Mouse (Mus musculus) megakaryocyte, embryonic 14.5 days (primary cell): Measurements from ENCODE around the gene Ppp2r3a. TPM values are rescaled to one million over a fixed set of nuclear protein-coding genes. Genes with fewer than 3 reads are reported as not detected.

Source experiments
- H3K27me3 ChIP-seq: replicated peaks from 2 replicates; pipeline ENCODE3; 2012; ENCODE audit warnings: inconsistent platforms
- H3K36me3 ChIP-seq: replicated peaks from 2 replicates; pipeline ENCODE3; 2012; ENCODE audit warnings: low read length, inconsistent platforms, mixed read lengths
- H3K4me1 ChIP-seq: 2 replicates; pipeline ENCODE4 v1.6.1; 2012; ENCODE audit warnings: inconsistent platforms
- H3K4me3 ChIP-seq: replicated peaks from 2 replicates; pipeline ENCODE3; 2012; ENCODE audit warnings: moderate library complexity, mild to moderate bottlenecking, inconsistent platforms
- H3K9me3 ChIP-seq: 2 replicates; pipeline ENCODE4 v1.6.1; 2012; ENCODE audit warnings: inconsistent platforms
- FLI1 ChIP-seq: IDR thresholded peaks from 2 replicates; pipeline ENCODE4 v1.6.1; 2012; ENCODE audit warnings: low read length, inconsistent platforms, mixed read lengths
- GATA1 ChIP-seq: IDR thresholded peaks from 3 replicates; pipeline ENCODE4 v1.6.1; 2012; ENCODE audit warnings: mixed read lengths, low read length, inconsistent platforms, borderline replicate concordance
- polyA plus RNA-seq: library from polyadenylated mRNA; stranded (reverse); fragments of >175 nt; gene quantifications from 2 replicates; pipeline ENCODE4 v1.2.3, GENCODE M21; 2012; ENCODE audit warnings: low replicate concordance; ENCODE audit not compliant: insufficient read depth

Gene Ppp2r3a
- polyA plus RNA-seq, 1 experiment = 0.26 TPM

DNA sequence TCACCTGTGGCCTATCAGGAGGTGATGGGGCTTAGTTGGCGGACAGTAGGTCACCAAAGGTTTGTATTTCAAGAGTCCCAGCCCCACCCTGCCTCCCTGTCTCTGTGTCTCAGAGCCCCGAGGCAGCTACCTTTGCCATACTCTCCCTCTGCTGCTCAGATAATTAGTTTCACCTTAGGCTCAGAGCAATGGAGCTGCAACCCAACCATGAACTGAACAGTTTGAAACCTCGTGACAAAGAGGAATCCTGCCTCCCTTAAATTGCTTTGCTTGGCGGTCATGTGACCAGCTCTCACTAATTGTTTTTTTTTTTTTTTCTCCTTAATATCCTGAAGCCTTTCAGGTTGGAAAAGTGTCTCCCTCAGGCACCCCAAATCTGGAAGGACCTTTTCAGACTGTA is 9.8 kb upstream of the Ppp2r3a start:
- Histone ChIP-seq H3K4me3 (no peak overlapping the region), H3K27me3 (peaks cover 1% of the 10 kb centered on the region), H3K36me3 (no peaks in the 10 kb centered on the region), H3K9me3 (no peaks in the 10 kb centered on the region), H3K4me1 (peaks cover 6% of the 10 kb centered on the region; the same call in 1 of the 2 replicates)
- no peak for TF ChIP-seq GATA1
- no peak for TF ChIP-seq FLI1

DNA sequence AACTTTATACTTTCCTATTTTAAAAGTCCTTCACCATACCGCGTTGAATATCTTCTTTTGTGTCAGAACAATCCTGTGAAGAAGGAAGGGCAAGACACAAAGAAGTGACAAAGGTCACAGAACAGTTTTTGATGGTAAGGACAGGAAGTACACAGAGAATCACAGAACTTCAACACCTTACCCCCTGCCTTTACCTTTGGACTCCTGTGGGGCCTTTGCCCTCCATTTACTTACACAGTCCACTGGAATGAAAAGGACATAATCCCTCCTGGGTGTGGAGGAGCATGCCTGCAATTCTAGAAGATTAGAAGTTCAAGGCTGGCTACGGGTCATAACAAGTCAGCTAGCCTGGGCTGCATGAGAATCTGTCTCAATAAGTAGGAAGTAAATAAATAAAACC is 1.5 kb upstream of the Ppp2r3a start:
- TF ChIP-seq FLI1 (no peak), GATA1 (no peak)
- Histone ChIP-seq H3K36me3 (no peaks in the 10 kb centered on the region), H3K4me3 (no peak overlapping the region), H3K4me1 (peaks cover 19% of the 10 kb centered on the region), H3K9me3 (no peaks in the 10 kb centered on the region), H3K27me3 (no peaks in the 10 kb centered on the region)

DNA sequence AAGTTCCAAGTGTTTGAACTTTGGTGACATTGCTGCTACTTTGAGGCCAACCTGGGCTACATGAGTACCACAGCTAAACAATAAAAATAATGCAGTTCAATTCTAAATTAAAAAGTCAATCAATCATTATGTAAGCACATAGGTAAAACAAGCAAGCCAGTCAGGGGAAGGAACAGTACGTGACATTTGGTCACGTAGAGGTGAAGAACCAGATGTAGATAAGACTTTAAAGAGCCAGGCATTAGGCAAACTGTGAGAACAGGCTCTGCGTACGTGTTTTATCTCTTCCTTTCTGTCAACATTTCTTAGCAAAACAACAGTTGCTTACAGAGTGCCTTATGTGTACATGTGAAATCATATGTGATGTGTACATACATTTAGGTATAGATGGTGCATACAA is 946 bp upstream of the Ppp2r3a start:
- H3K4me1 ChIP-seq = peaks cover 21% of the 10 kb centered on the region
- TF ChIP-seq FLI1 (no peak), GATA1 (no peak)

DNA sequence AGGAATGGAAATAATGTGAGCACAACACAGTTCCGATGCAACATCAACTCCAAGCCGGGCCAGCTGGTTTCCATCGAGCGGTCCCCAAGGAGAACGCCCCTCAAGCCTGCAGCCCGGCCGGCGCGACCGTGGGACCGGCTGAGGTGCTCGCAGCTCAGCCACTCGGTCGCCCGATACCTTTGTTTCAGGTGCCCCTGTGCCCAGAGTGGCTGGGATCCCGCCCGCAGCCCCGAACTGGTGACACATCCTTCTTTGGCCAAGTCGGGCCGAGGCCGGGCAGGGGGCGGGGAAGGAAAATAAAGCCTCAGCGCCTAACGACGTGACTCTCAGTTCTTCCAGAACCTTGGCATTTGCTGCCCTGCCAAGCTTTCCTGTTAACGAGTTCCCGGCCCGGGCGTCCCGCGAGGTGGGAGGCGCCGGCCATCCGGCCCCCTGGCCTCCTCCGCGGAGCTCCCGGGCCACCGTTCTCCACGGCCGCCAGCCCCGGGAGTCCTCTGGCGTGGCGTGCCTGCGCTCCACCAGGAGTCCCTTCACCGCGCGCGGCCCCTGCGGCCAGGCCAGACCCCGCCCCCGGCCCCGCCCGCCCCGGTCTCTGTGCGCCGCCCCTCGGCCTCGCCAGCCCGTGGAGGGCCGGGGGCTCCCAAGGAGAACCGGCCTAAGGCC is 483 bp downstream of the Ppp2r3a start:
- Histone ChIP-seq H3K36me3 (no peaks in the 10 kb centered on the region), H3K27me3 (no peaks in the 10 kb centered on the region), H3K4me3 (peak overlapping the region; percentile 96), H3K9me3 (no peaks in the 10 kb centered on the region), H3K4me1 (peaks cover 23% of the 10 kb centered on the region)
- TF ChIP-seq GATA1 = no peak
- no peak for TF ChIP-seq FLI1

More for the DNA sequence above, 946 bp upstream of the Ppp2r3a start:
- Histone ChIP-seq H3K36me3 (no peaks in the 10 kb centered on the region), H3K4me3 (no peak overlapping the region), H3K9me3 (no peaks in the 10 kb centered on the region), H3K27me3 (no peaks in the 10 kb centered on the region)

DNA sequence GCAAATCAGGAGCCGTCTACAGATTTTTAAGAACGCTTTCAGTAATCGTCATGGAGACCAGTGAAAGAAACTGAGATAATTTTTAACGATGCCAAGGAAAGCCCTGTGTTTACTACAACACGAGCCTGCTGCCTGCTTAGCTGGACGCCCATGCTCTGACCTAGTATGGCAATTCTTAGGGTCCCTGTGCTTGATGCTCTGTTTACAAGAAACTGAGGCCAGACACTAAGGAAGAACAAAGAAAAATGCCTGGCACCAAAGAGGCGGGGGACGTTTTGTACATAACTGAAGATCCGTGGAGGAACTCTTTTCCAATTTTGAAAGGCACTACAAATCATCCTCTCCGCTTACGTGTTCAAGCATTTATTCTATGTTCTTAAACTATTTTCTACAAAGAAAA is 1.1 kb downstream of the Ppp2r3a start:
- no peaks in the 10 kb centered on the region for H3K36me3 ChIP-seq
- H3K4me1 ChIP-seq = peaks cover 23% of the 10 kb centered on the region
- no peaks in the 10 kb centered on the region for H3K27me3 ChIP-seq
- TF ChIP-seq FLI1 = no peak
- TF ChIP-seq GATA1 = no peak
- peak overlapping the region; percentile 96 for H3K4me3 ChIP-seq
- no peaks in the 10 kb centered on the region for H3K9me3 ChIP-seq

DNA sequence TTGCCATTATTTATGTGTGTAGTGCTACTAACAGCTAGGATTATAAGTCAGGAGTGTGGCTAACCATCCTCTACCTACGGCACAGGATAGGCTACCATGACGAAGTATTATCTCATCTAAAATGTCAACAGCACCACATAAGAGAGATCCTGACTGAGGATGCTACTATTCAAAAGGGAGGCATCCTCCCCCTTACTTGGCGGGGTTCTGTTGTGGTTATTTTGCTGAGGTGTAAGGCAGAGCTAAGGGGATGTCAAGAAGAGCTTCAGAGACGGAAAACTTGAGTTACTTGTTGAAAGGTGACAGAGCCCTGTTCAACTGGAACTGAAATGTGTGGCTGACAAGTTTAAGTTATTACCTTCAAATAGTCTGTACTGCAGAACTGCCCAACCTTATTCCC is 2.0 kb downstream of the Ppp2r3a start:
- peaks cover 23% of the 10 kb centered on the region for H3K4me1 ChIP-seq
- no peak overlapping the region for H3K4me3 ChIP-seq
- H3K27me3 ChIP-seq = no peaks in the 10 kb centered on the region
- H3K36me3 ChIP-seq = no peaks in the 10 kb centered on the region
- TF ChIP-seq FLI1 (no peak), GATA1 (no peak)
- no peaks in the 10 kb centered on the region for H3K9me3 ChIP-seq

DNA sequence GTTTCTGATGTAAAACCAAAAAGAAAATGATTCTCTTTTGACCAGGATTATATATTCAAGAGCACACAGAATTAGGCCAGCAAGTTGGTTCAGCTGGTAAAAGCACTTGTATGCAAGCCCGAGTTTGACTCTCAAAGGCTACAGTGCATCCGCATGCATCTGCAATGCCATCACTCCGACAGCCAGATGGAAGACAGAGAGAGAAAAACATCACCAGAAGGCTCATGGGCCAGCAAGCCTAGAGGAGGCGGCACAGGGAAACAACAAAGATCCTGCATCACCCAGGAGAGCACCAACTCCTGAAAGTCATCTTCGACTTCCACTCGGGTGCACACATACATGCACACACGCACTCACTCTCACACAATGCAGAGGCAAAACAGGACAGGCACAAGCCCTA is 4.1 kb downstream of the Ppp2r3a start:
- no peak overlapping the region for H3K4me3 ChIP-seq
- TF ChIP-seq GATA1 (no peak), FLI1 (no peak)
- H3K4me1 ChIP-seq = peaks cover 26% of the 10 kb centered on the region
- H3K27me3 ChIP-seq = no peaks in the 10 kb centered on the region
- no peaks in the 10 kb centered on the region for H3K9me3 ChIP-seq
- H3K36me3 ChIP-seq = no peaks in the 10 kb centered on the region

DNA sequence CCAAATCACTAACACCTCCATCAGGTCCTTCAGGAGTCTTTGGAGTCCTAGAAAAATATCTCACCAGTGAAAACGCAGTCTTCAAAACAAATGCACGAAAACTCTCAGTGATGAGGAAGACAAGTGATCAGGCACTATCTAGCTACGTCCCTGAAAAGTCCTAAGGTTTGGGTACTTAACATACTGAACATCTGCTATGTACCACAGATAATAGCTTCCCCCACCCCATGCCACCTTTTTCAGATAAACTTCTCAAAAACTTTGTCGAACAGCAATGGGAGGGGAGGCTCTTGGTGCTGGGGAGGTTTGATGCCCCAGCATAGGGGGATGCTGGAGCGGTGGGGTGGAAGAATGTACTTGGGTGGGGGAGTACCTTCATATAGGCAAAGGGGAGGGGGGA is 6.1 kb downstream of the Ppp2r3a start:
- H3K4me1 ChIP-seq = peaks cover 29% of the 10 kb centered on the region

DNA sequence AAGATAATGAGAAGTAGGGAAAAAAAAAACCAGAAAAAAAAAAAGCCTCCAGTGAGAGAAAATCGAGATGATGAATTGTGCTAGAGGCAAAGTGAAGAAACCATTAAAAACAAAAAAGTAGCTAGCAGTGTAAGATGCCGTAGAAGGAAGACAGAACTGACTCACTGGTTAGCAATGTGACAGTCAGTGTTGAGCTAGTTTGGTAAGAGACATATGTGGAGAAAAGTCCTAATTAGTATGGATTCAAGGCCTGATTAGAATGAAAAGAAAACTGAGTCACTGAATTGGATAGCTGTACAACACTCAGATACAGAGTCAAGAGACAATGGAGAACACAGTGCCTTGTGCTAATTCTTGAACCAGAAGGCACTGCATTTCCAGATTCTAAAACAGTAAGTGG is 7.9 kb downstream of the Ppp2r3a start:
- no peak for TF ChIP-seq FLI1
- TF ChIP-seq GATA1 = no peak
- no peaks in the 10 kb centered on the region for H3K36me3 ChIP-seq
- peaks cover 22% of the 10 kb centered on the region for H3K4me1 ChIP-seq
- H3K9me3 ChIP-seq = no peaks in the 10 kb centered on the region
- no peaks in the 10 kb centered on the region for H3K27me3 ChIP-seq
- no peak overlapping the region for H3K4me3 ChIP-seq

More for the DNA sequence above, 6.1 kb downstream of the Ppp2r3a start:
- H3K9me3 ChIP-seq = no peaks in the 10 kb centered on the region
- no peak for TF ChIP-seq FLI1
- no peak for TF ChIP-seq GATA1
- H3K27me3 ChIP-seq = no peaks in the 10 kb centered on the region
- H3K4me3 ChIP-seq = no peak overlapping the region
- no peaks in the 10 kb centered on the region for H3K36me3 ChIP-seq

DNA sequence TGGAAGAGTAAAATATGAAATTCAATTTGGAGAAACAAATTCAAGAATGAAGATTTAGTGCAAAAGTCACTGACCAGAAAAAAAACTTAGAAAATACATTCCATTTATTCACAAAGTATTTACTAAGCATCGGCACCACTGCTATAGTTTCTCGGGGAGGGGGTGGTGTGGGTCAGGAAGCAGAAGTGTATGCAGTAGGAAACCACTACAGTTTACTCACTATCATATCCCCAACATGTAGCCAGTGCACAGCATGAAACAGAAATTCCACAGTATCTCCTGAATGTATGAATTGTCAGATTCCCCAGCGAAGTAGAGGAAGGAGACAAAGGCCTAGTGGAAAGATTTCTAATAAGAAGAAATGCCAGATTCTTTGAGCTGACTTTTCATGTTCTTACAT is 11.4 kb downstream of the Ppp2r3a start:
- peaks cover 8% of the 10 kb centered on the region for H3K36me3 ChIP-seq
- peaks cover 34% of the 10 kb centered on the region for H3K4me1 ChIP-seq

More for the DNA sequence above, 11.4 kb downstream of the Ppp2r3a start:
- TF ChIP-seq GATA1 = no peak
- no peak for TF ChIP-seq FLI1
- Histone ChIP-seq H3K4me3 (peak overlapping the region; percentile 80), H3K9me3 (no peaks in the 10 kb centered on the region), H3K27me3 (no peaks in the 10 kb centered on the region)
